Mouse (Mus musculus): ENCODE data around the gene Zcchc14.
"Not testable (repeated sequence)": the region's sequence is repeated elsewhere in the genome, so short reads cannot be mapped to it uniquely, and the experiment has no call there.

Gene Zcchc14

DNA sequence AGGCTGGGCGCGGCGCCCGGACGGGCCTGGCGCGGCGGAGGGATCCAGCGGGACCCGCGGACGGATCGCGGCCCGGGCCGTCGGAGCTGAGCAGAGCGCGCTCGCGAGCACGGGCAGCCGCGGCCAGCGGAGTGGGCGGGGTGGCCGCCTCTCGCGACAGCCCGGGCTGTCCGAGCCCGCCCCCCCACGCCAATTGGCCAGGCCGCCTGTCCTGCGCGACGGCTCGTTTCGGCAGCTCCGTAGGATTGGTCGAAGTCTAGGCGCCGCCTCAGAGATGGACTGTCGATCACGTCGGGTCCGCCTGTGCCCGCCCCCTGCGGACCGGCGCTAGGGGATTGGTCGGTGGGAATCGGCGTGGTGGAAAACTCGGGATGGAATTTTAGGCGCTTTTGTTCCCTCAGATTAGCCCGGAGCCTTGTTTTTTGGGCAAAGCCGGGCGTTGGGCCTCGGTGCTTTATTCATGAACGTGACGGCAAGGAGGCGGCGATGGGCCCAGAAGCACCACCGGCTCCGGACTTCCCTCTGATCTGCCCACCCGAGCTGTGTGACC, at the start of gene Zcchc14:
TSS of gene Zcchc14 (minus strand) at position 128 of the 550 bp plus-strand sequence.
- DNase-seq (ENCODE audit: low spot score in 2 of 2), result peak; percentile 98

- DNase-seq (ENCODE audit: low spot score in 2 of 2), result no peak
Observed at GRCm38 (mm10) chr8:121699936-121700335, 47.2 kb upstream of the Zcchc14 start.

DNA sequence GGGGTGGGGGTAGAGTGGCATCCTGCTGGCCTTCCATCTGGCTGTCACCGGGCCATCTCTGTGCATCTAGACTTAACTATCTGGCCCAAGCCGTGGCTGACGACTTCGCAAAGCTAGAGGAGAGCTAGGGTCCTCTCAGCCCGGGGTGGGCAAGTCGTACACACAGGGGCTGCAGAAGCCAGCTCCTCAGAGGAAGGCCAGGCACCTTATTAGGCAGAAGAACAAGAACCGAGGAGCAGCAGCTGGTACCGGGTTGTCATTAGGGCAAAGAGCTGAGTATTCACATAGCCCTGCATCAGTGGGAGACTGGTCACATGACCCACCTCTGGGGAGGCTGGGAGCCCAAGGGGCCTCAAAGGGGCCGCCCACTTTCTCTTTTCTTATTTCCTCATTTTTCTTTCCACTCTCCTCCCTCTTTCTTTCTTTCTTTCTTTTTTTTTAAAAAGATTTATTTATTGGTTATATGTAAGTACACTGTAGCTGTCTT, 46.0 kb upstream of the Zcchc14 start:
- no peak for DNase-seq (ENCODE audit: low spot score in 2 of 2)

GRCm38 (mm10) chr8:121697735-121698614, 45.3 kb upstream of the Zcchc14 start:
- DNase-seq (ENCODE audit: low spot score in 2 of 2), result no peak

DNA sequence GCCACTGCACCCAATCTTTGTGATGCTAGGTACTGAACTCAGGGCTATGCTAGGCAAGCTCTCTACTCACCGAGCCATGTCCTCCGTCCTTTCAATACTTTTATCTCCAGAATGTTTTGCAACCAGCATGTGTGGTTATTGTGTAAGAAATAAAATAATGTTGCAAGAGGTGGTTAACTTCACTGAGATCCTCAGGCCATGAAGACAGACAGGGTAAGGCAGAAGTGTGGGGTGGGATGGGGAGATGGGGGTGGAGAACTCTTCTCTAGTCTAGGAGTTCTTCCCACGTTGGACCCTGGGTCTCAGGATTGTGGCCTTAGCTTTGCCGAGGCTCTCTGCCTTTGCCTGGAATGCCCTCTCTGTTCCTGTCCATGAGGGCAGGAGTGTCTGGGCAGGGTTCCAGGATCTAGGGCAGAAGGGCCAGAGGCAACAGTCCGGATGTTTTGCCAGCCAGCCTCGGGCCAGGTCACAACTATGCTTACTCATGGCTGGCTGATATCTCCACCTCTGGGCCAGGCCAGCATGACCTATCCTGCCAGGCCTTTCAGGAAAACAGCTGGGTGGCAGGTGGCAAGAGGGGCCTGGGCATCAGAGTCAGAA, 43.0 kb upstream of the Zcchc14 start:
- DNase-seq (ENCODE audit: low spot score in 2 of 2), result no peak

GRCm38 (mm10) chr8:121694453-121694852, 41.8 kb upstream of the Zcchc14 start:
- no peak for DNase-seq (ENCODE audit: low spot score in 2 of 2)

- DNase-seq (ENCODE audit: low spot score in 2 of 2), result no peak
Observed at GRCm38 (mm10) chr8:121688496-121688895, 35.8 kb upstream of the Zcchc14 start.

- DNase-seq (ENCODE audit: low spot score in 2 of 2), result peak; percentile 50 to 75
Observed at GRCm38 (mm10) chr8:121687455-121688161, 34.9 kb upstream of the Zcchc14 start.

DNA sequence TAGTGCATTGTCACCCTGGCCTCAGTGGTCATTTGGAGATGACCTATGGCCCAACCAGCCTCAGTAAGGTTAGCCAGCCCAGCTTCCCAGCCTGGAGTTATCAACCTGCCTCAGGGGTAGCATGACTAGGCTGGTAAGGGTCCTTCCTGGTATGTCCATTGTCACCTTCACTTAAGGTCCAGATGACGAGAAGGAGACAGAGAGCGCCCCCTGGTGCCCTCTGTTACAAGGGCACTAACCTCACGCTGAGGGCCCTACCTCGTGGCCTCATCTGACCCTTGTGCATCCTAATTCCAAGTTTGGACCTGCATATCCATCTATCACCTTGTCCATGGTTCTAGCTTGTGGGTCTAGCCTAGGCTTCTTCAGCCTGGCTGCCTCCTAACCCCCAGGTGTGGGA, 32.7 kb upstream of the Zcchc14 start:
- DNase-seq (ENCODE audit: low spot score in 2 of 2), result peak in 1 of 2 experiments; percentile 45

DNA sequence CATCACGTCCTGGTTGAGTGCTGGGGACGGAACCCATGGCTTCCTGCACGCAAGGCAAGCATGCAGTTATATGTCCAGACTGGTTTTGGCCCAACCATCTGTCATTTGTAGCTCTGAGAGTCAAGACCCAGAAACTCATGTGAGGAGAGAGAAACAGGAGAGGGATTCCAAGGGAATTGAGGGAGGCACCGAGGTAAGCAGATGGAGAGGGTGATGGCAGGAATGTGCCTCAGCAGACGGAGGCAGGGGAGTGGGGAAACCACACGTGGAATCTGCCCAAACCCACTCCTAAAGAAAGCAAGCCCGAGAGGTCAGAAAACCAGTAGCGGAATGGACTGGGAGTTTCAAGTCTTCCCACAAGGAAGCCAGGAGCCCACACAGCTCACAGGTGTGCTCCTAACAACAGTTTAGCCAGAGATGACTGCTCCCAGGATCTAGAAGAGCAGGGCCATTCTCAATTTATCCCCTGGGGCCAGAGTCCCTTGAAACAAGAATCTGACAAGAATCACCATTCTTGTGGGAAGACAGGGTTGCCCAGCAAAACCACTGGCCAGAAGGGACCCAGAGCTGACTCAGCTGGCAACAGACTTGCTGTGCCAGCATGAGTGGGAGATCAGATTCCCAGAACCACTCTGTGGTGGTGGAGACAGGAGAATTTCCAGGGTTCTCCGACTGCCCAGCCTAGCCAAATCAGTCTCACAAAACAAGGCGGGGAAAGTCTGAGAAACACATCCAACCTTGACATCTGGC, 30.6 kb upstream of the Zcchc14 start:
- DNase-seq (ENCODE audit: low spot score in 2 of 2), result no peak

DNA sequence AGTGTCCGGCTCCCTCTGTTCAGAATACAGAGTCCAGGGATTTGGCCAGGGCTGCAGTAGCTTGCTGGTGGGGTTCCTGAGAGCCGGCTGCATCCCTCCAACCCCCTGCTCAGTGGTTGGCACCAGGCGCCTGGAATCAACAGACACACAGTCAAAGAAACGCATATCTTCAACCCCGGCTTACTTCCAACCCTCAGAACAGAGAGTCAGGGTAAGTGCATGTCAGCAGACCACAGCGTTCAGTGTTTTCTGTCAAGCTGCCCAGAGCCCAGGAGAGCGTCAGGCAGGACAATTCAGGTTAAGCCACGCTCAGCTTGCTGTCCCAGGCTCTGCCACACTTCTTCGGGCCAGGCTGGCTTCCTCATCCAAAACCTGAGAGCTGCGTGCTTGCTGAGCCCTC, 28.8 kb upstream of the Zcchc14 start:
- DNase-seq (ENCODE audit: low spot score in 2 of 2), result no peak

- no peak for DNase-seq (ENCODE audit: low spot score in 2 of 2)
Observed at GRCm38 (mm10) chr8:121680896-121681295, 28.2 kb upstream of the Zcchc14 start.

- no peak for DNase-seq (ENCODE audit: low spot score in 2 of 2)
Observed at GRCm38 (mm10) chr8:121678696-121679095, 26.0 kb upstream of the Zcchc14 start.

GRCm38 (mm10) chr8:121675701-121676100, 23.0 kb upstream of the Zcchc14 start:
- no peak for DNase-seq (ENCODE audit: low spot score in 2 of 2)

- DNase-seq (ENCODE audit: low spot score in 2 of 2), result no peak
Observed at GRCm38 (mm10) chr8:121675161-121675560, 22.5 kb upstream of the Zcchc14 start.

GRCm38 (mm10) chr8:121674524-121674923, 21.8 kb upstream of the Zcchc14 start:
- DNase-seq (ENCODE audit: low spot score in 2 of 2), result no peak

DNA sequence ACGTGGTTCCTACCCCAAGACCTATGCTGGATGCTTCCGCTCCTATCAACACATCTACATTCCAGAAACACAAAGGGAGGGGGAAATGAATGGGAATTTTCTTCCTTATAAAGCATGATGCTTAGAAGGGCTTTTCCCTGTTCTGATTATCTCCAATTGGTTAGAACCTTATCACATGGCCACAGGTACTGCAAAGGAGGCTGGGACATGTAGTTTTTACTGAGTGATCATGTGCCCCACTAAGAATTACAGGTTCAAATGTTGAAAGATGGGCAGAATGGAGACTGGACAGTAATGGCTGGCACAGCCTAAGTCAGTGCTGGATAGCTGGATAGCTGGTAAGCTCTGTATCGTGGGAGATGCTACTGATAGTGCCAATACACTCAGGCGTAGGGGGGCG, 21.2 kb upstream of the Zcchc14 start:
- peak in 1 of 2 experiments; percentile 44 for DNase-seq (ENCODE audit: low spot score in 2 of 2)

GRCm38 (mm10) chr8:121673153-121673552, 20.5 kb upstream of the Zcchc14 start:
- DNase-seq (ENCODE audit: low spot score in 2 of 2), result no peak

- no peak for DNase-seq (ENCODE audit: low spot score in 2 of 2)
Observed at GRCm38 (mm10) chr8:121669208-121669607, 16.5 kb upstream of the Zcchc14 start.

GRCm38 (mm10) chr8:121668553-121668952, 15.9 kb upstream of the Zcchc14 start:
- peak in 1 of 2 experiments; percentile 85 for DNase-seq (ENCODE audit: low spot score in 2 of 2)

- not testable (repeated sequence) for DNase-seq (ENCODE audit: low spot score in 2 of 2)
Observed at GRCm38 (mm10) chr8:121667936-121668500, 15.3 kb upstream of the Zcchc14 start.
